Mouse (Mus musculus) erythroblast, embryonic 14.5 days (primary cell): ENCODE data around the gene Olfr1394.

ENCODE experiments used
- GATA1 ChIP-seq: IDR thresholded peaks from 2 replicates; pipeline ENCODE4 v1.6.1; 2012; ENCODE audit warnings: low read length, inconsistent platforms, mixed read lengths
- TAL1 ChIP-seq: IDR thresholded peaks from 3 replicates; pipeline ENCODE4 v1.6.1; 2012; ENCODE audit warnings: low read length, inconsistent platforms, mixed read lengths

- TF ChIP-seq GATA1, result no peak
- TF ChIP-seq TAL1, result no peak
These were observed 47.0 kb downstream of the Olfr1394 start for GRCm38 (mm10) chr11:49201142-49201541.
